Comparison of ENCODE assay signal across 8 mouse cellular contexts in genomic region chr5:24729797-24730487, GRCm38 (mm10). TPM values are rescaled to one million over a fixed set of nuclear protein-coding genes. Genes with fewer than 3 reads are reported as not detected.
DNase-seq lines count a peak whose midpoint lies in the region; ATAC-seq and TF ChIP-seq lines count a peak whose summit lies in the region.

No protein-coding gene starts in this region.

- DNase-seq in left cerebral cortex, adult 2 months (ENCODE audit: extremely low spot score in 1 of 2, low spot score in 2 of 2), result no peak
- no peak for DNase-seq in left cerebral cortex, adult 8-10 months (ENCODE audit: low spot score in 2 of 2)
- peak; percentile 41 for DNase-seq in forebrain, embryonic 10.5 days (ENCODE audit: extremely low spot score, low spot score)
- DNase-seq in right cerebral cortex, postnatal 25 days, result no peak
- DNase-seq in ovary, postnatal 14 days (ENCODE audit: low spot score), result no peak

- intact Hi-C loops in left cerebral cortex, adult 2 months (cut with DNase I), result no loop called here

- H3K4me1 ChIP-seq in forebrain, embryonic 10.5 days, result peaks cover 61% of the 10 kb centered on the region
- peaks cover 63% of the 10 kb centered on the region for H3K4me1 ChIP-seq in limb, embryonic 13.5 days
- peaks cover 15% of the 10 kb centered on the region for H3K4me1 ChIP-seq in olfactory bulb, adult 2 months (ENCODE audit: control insufficient read depth, insufficient read depth, low read length)

- H3K9ac ChIP-seq in limb, embryonic 13.5 days, result peak overlapping the region; percentile 84

- peak overlapping the region; percentile 86 for H3K4me2 ChIP-seq in limb, embryonic 13.5 days (replicated peaks)

- TF ChIP-seq CTCF in left cerebral cortex, adult 2 months (IDR thresholded peaks at IDR 0.05), result no peak
- TF ChIP-seq CTCF in olfactory bulb, adult 2 months (IDR thresholded peaks at IDR 0.05; ENCODE audit: insufficient read depth, low read depth, low read length), result no peak

- no peak for TF ChIP-seq POLR2A in olfactory bulb, adult 2 months (IDR thresholded peaks at IDR 0.05; ENCODE audit: insufficient read depth, low read depth, low read length)

- H3K9me3 ChIP-seq in forebrain, embryonic 10.5 days, result no peaks in the 10 kb centered on the region
- no peaks in the 10 kb centered on the region for H3K9me3 ChIP-seq in limb, embryonic 13.5 days

- peaks cover 8% of the 10 kb centered on the region for H3K36me3 ChIP-seq in forebrain, embryonic 10.5 days (replicated peaks)
- peaks cover 4% of the 10 kb centered on the region; the same call in 1 of the 2 replicates for H3K36me3 ChIP-seq in limb, embryonic 13.5 days

- peaks cover 43% of the 10 kb centered on the region for H3K27me3 ChIP-seq in forebrain, embryonic 10.5 days (ENCODE audit: poor library complexity, severe bottlenecking)
- H3K27me3 ChIP-seq in limb, embryonic 13.5 days, result no peaks in the 10 kb centered on the region

- H3K4me3 ChIP-seq in left cerebral cortex, adult 2 months, result peak overlapping the region; percentile 26
- H3K4me3 ChIP-seq in forebrain, embryonic 10.5 days, result peak overlapping the region; percentile 66
- peak overlapping the region; percentile 73 for H3K4me3 ChIP-seq in limb, embryonic 13.5 days
- H3K4me3 ChIP-seq in olfactory bulb, adult 2 months (ENCODE audit: insufficient read depth, low read depth, low read length), result peak overlapping the region; percentile 24

- peak; percentile 25 for ATAC-seq in limb, embryonic 13.5 days (ENCODE audit: low FRiP score, low read depth)
- ATAC-seq in CD4-positive, CD25-positive, alpha-beta regulatory T cell, adult 4 months, result no peak

- 1% methylated on average over 49 of the region's 49 CpGs for WGBS in forebrain, embryonic 10.5 days
- 2% methylated on average over 49 of the region's 49 CpGs for WGBS in limb, embryonic 13.5 days
- 2% methylated on average over 49 of the region's 49 CpGs for WGBS in olfactory bulb, adult 2 months

- H3K27ac ChIP-seq in left cerebral cortex, adult 2 months, result no peak overlapping the region
- peak overlapping the region; percentile 89 for H3K27ac ChIP-seq in forebrain, embryonic 10.5 days
- peak overlapping the region; percentile 67 for H3K27ac ChIP-seq in limb, embryonic 13.5 days
- H3K27ac ChIP-seq in olfactory bulb, adult 2 months (ENCODE audit: insufficient read depth, low read depth, low read length), result no peak overlapping the region

RNA-seq across cellular contexts. Expression of gene Wdr86, which starts 0.6 kb away (rescaled TPM):
- total RNA-seq in left cerebral cortex, adult 2 months (2021), result under 1 TPM; 0.37 to 0.86 TPM
- total RNA-seq in left cerebral cortex, adult 8-10 months (2022), result 1 to 10 TPM in 2 of 4 experiments, under 1 TPM in 2; 0.33 to 2.2 (median 0.99) TPM
- 22.5 and 24.5 TPM in 2 replicates for polyA plus RNA-seq in forebrain, embryonic 10.5 days (2016; fragmentation: Nextera tagmentation; extraction: Ambion mirVana)
- 38.3 and 39.6 TPM in 2 replicates for polyA plus RNA-seq in limb, embryonic 13.5 days (2015; fragmentation: Nextera tagmentation; extraction: Ambion mirVana)
- not detected in 2 replicates for polyA plus RNA-seq in olfactory bulb, adult 2 months (2012; ENCODE audit: insufficient read depth, insufficient read length, low replicate concordance, missing spikeins)
- polyA plus RNA-seq in CD4-positive, CD25-positive, alpha-beta regulatory T cell, adult 4 months (2017; shearing (Covaris generic)), result under 1 TPM; 0.39 to 0.91 TPM

RNA-seq across cellular contexts. Expression of gene Crygn, which starts 27.9 kb away (rescaled TPM):
- 1 to 10 TPM in 1 of 2 experiments, not detected in 1; 2.0 TPM for total RNA-seq in left cerebral cortex, adult 2 months (2021)
- 1 to 10 TPM in 1 of 4 experiments, not detected in 3; 1.5 TPM for total RNA-seq in left cerebral cortex, adult 8-10 months (2022)
- polyA plus RNA-seq in forebrain, embryonic 10.5 days (2016; fragmentation: Nextera tagmentation; extraction: Ambion mirVana), result 0.72 and 0.81 TPM in 2 replicates
- polyA plus RNA-seq in limb, embryonic 13.5 days (2015; fragmentation: Nextera tagmentation; extraction: Ambion mirVana), result 1.8 and 3.8 TPM in 2 replicates
- polyA plus RNA-seq in olfactory bulb, adult 2 months (2012; ENCODE audit: insufficient read depth, insufficient read length, low replicate concordance, missing spikeins), result not detected in 2 replicates
- polyA plus RNA-seq in CD4-positive, CD25-positive, alpha-beta regulatory T cell, adult 4 months (2017; shearing (Covaris generic)), result 1 to 10 TPM in 1 of 2 experiments, not detected in 1; 1.8 TPM

RNA-seq across cellular contexts. Expression of gene Nub1, which starts 44.6 kb away (rescaled TPM):
- total RNA-seq in left cerebral cortex, adult 2 months (2021), result 10 to 100 TPM; 74.2 to 77.3 TPM
- 10 to 100 TPM; 85.4 to 91.5 (median 86.1) TPM for total RNA-seq in left cerebral cortex, adult 8-10 months (2022)
- 26.1 and 27.0 TPM in 2 replicates for polyA plus RNA-seq in forebrain, embryonic 10.5 days (2016; fragmentation: Nextera tagmentation; extraction: Ambion mirVana)
- 30.8 and 34.3 TPM in 2 replicates for polyA plus RNA-seq in limb, embryonic 13.5 days (2015; fragmentation: Nextera tagmentation; extraction: Ambion mirVana)
- polyA plus RNA-seq in olfactory bulb, adult 2 months (2012; ENCODE audit: insufficient read depth, insufficient read length, low replicate concordance, missing spikeins), result not detected in 2 replicates
- polyA plus RNA-seq in CD4-positive, CD25-positive, alpha-beta regulatory T cell, adult 4 months (2017; shearing (Covaris generic)), result 100 to 1,000 TPM in 1 of 2 experiments, 10 to 100 TPM in 1; 83.4 to 107 TPM

Comparison
In these comparisons a context has a peak if more than half of its experiments do, and no peak if none do; other contexts are left out.
1. H3K27ac ChIP-seq: peak in forebrain, embryonic 10.5 days (single experiment) and limb, embryonic 13.5 days (single experiment); none in left cerebral cortex, adult 2 months (single experiment) and olfactory bulb, adult 2 months (single experiment).
2. Peak in every context shown above with its lines, with median percentiles within 50 percentile points of each other: H3K4me3 ChIP-seq.